Mouse (Mus musculus): Measurements from ENCODE around the gene Nkrf.
"Not testable (repeated sequence)": the region's sequence is repeated elsewhere in the genome, so short reads cannot be mapped to it uniquely, and the experiment has no call there.

Gene Nkrf

GRCm38 (mm10) chrX:36902321-36903114, at the start of gene Nkrf:
Nkrf (minus strand) TSS chrX:36902899.
- peak; percentile 70; the same call in 1 of the 2 replicates for ATAC-seq (ENCODE audit: insufficient number of reproducible peaks, low FRiP score, low TSS enrichment)

- ATAC-seq (ENCODE audit: insufficient number of reproducible peaks, low FRiP score, low TSS enrichment), result no peak
Observed at GRCm38 (mm10) chrX:36941106-36941505, 38.4 kb upstream of the Nkrf start.

- peak; percentile 36; the same call in 1 of the 2 replicates for ATAC-seq (ENCODE audit: insufficient number of reproducible peaks, low FRiP score, low TSS enrichment)
Observed at GRCm38 (mm10) chrX:36939806-36940413, 37.2 kb upstream of the Nkrf start.

GRCm38 (mm10) chrX:36935326-36935966, 32.7 kb upstream of the Nkrf start:
- no peak for ATAC-seq (ENCODE audit: insufficient number of reproducible peaks, low FRiP score, low TSS enrichment)

- ATAC-seq (ENCODE audit: insufficient number of reproducible peaks, low FRiP score, low TSS enrichment), result no peak
Observed at GRCm38 (mm10) chrX:36930574-36930973, 27.9 kb upstream of the Nkrf start.

GRCm38 (mm10) chrX:36929694-36930093, 27.0 kb upstream of the Nkrf start:
- no peak for ATAC-seq (ENCODE audit: insufficient number of reproducible peaks, low FRiP score, low TSS enrichment)

- ATAC-seq (ENCODE audit: insufficient number of reproducible peaks, low FRiP score, low TSS enrichment), result no peak
Observed at GRCm38 (mm10) chrX:36928791-36929190, 26.1 kb upstream of the Nkrf start.

- no peak for ATAC-seq (ENCODE audit: insufficient number of reproducible peaks, low FRiP score, low TSS enrichment)
Observed at GRCm38 (mm10) chrX:36921346-36921745, 18.6 kb upstream of the Nkrf start.

- ATAC-seq (ENCODE audit: insufficient number of reproducible peaks, low FRiP score, low TSS enrichment), result no peak
Observed at GRCm38 (mm10) chrX:36917749-36918148, 15.1 kb upstream of the Nkrf start.

GRCm38 (mm10) chrX:36911343-36911742, 8.6 kb upstream of the Nkrf start:
- no peak for ATAC-seq (ENCODE audit: insufficient number of reproducible peaks, low FRiP score, low TSS enrichment)

GRCm38 (mm10) chrX:36906539-36906938, 3.8 kb upstream of the Nkrf start:
- no peak for ATAC-seq (ENCODE audit: insufficient number of reproducible peaks, low FRiP score, low TSS enrichment)

GRCm38 (mm10) chrX:36903115-36903768, 543 bp upstream of the Nkrf start:
- ATAC-seq (ENCODE audit: insufficient number of reproducible peaks, low FRiP score, low TSS enrichment), result peak; percentile 93

- no peak for ATAC-seq (ENCODE audit: insufficient number of reproducible peaks, low FRiP score, low TSS enrichment)
Observed at GRCm38 (mm10) chrX:36901655-36902054, 1.0 kb downstream of the Nkrf start.

GRCm38 (mm10) chrX:36898931-36899330, 3.8 kb downstream of the Nkrf start:
- ATAC-seq (ENCODE audit: insufficient number of reproducible peaks, low FRiP score, low TSS enrichment), result not testable (repeated sequence)

- ATAC-seq (ENCODE audit: insufficient number of reproducible peaks, low FRiP score, low TSS enrichment), result no peak
Observed at GRCm38 (mm10) chrX:36884719-36885118, 18.0 kb downstream of the Nkrf start.

- peak; percentile 40; the same call in 1 of the 2 replicates for ATAC-seq (ENCODE audit: insufficient number of reproducible peaks, low FRiP score, low TSS enrichment)
Observed at GRCm38 (mm10) chrX:36874704-36875128, 28.0 kb downstream of the Nkrf start.

- ATAC-seq (ENCODE audit: insufficient number of reproducible peaks, low FRiP score, low TSS enrichment), result peak; percentile 92
Observed at GRCm38 (mm10) chrX:36874178-36874696, 28.5 kb downstream of the Nkrf start.

GRCm38 (mm10) chrX:36873765-36874164, 28.9 kb downstream of the Nkrf start, which contains the start of the genes Ube2a and C330007P06Rik:
Ube2a (plus strand) TSS chrX:36873900.
C330007P06Rik (minus strand) TSS chrX:36874111.
- 0 out of 2 replicates have a peak, but pooled peaks have one; percentile 20 for ATAC-seq (ENCODE audit: insufficient number of reproducible peaks, low FRiP score, low TSS enrichment)

GRCm38 (mm10) chrX:36870372-36870771, 32.3 kb downstream of the Nkrf start:
- no peak for ATAC-seq (ENCODE audit: insufficient number of reproducible peaks, low FRiP score, low TSS enrichment)

- no peak for ATAC-seq (ENCODE audit: insufficient number of reproducible peaks, low FRiP score, low TSS enrichment)
Observed at GRCm38 (mm10) chrX:36864609-36865328, 37.9 kb downstream of the Nkrf start.

Measured in cerebellum, adult (tissue).